Mouse (Mus musculus): ENCODE measurements around the gene Gm9639. TPM values are rescaled to one million over a fixed set of nuclear protein-coding genes. Genes with fewer than 3 reads are reported as not detected.
"Not testable (repeated sequence)": the region's sequence is repeated elsewhere in the genome, so short reads cannot be mapped to it uniquely, and the experiment has no call there.

Gene Gm9639
- polyA plus RNA-seq (2016; fragmentation: Nextera tagmentation; extraction: Ambion mirVana): not detected in 2 replicates

GRCm38 (mm10) chr10:77794976-77795375, at the start of gene Gm9639:
Gene Gm9639, minus strand, starts transcription at chr10:77795076.
- Histone ChIP-seq H3K36me3 (no peaks in the 10 kb centered on the region), H3K27ac (replicated peaks) (peak within 1 kb of the TSS; percentile 59), H3K4me1 (peaks cover 22% of the 10 kb centered on the region), H3K9me3 (replicated peaks) (no peaks in the 10 kb centered on the region), H3K27me3 (ENCODE audit: low read depth, poor library complexity, severe bottlenecking) (no peaks in the 10 kb centered on the region), H3K4me3 (no peak within 1 kb of the TSS)
- no peak for DNase-seq (ENCODE audit: low spot score)
- 57% methylated on average over 2 of the region's 2 CpGs for WGBS

GRCm38 (mm10) chr10:77839006-77839405, 44.1 kb upstream of the Gm9639 start:
- DNase-seq (ENCODE audit: low spot score): no peak
- Histone ChIP-seq H3K9me3 (replicated peaks) (peaks cover 9% of the 10 kb centered on the region; the same call in 1 of the 2 replicates), H3K27ac (replicated peaks) (no peak overlapping the region), H3K27me3 (ENCODE audit: low read depth, poor library complexity, severe bottlenecking) (no peaks in the 10 kb centered on the region), H3K36me3 (no peaks in the 10 kb centered on the region), H3K4me3 (no peak overlapping the region), H3K4me1 (no peaks in the 10 kb centered on the region)
- WGBS: 83% methylated on average over 6 of the region's 6 CpGs

- DNase-seq (ENCODE audit: low spot score): no peak
- 80% methylated on average over 9 of the region's 9 CpGs for WGBS
- H3K4me1 ChIP-seq: no peaks in the 10 kb centered on the region
- no peaks in the 10 kb centered on the region for H3K36me3 ChIP-seq
- H3K4me3 ChIP-seq: no peak within 1 kb of the TSS
- H3K27ac ChIP-seq (replicated peaks): no peak within 1 kb of the TSS
- no peaks in the 10 kb centered on the region for H3K27me3 ChIP-seq (ENCODE audit: low read depth, poor library complexity, severe bottlenecking)
- no peaks in the 10 kb centered on the region; the same call in 1 of the 2 replicates for H3K9me3 ChIP-seq (replicated peaks)
These were observed 40.8 kb upstream of the Gm9639 start, which contains the start of gene Krtap10-10 for GRCm38 (mm10) chr10:77835647-77836046. Gene Krtap10-10, plus strand, starts transcription at chr10:77835947.

GRCm38 (mm10) chr10:77826951-77827350, 32.1 kb upstream of the Gm9639 start, which contains the start of gene Krtap10-4:
Gene Krtap10-4, minus strand, starts transcription at chr10:77827095.
- Histone ChIP-seq H3K27me3 (ENCODE audit: low read depth, poor library complexity, severe bottlenecking) (no peaks in the 10 kb centered on the region), H3K36me3 (no peaks in the 10 kb centered on the region), H3K4me3 (no peak within 1 kb of the TSS), H3K9me3 (replicated peaks) (peaks cover 10% of the 10 kb centered on the region; the same call in 1 of the 2 replicates), H3K4me1 (no peaks in the 10 kb centered on the region), H3K27ac (replicated peaks) (no peak within 1 kb of the TSS)
- no peak for DNase-seq (ENCODE audit: low spot score)
- WGBS: 73% methylated on average over 6 of the region's 6 CpGs

- DNase-seq (ENCODE audit: low spot score): no peak
- WGBS: 25% methylated on average over 4 of the region's 4 CpGs
These were observed 24.3 kb upstream of the Gm9639 start for GRCm38 (mm10) chr10:77819203-77819602.

GRCm38 (mm10) chr10:77818523-77818922, 23.6 kb upstream of the Gm9639 start:
- H3K4me3 ChIP-seq: no peak overlapping the region
- WGBS: 94% methylated on average over 4 of the region's 4 CpGs
- H3K27ac ChIP-seq (replicated peaks): no peak overlapping the region
- peaks cover 4% of the 10 kb centered on the region; the same call in 1 of the 2 replicates for H3K9me3 ChIP-seq (replicated peaks)
- H3K27me3 ChIP-seq (ENCODE audit: low read depth, poor library complexity, severe bottlenecking): no peaks in the 10 kb centered on the region
- peaks cover 9% of the 10 kb centered on the region for H3K4me1 ChIP-seq
- H3K36me3 ChIP-seq: no peaks in the 10 kb centered on the region
- DNase-seq (ENCODE audit: low spot score): no peak

More at GRCm38 (mm10) chr10:77819203-77819602, 24.3 kb upstream of the Gm9639 start:
- H3K36me3 ChIP-seq: no peaks in the 10 kb centered on the region
- peaks cover 6% of the 10 kb centered on the region for H3K4me1 ChIP-seq
- no peak overlapping the region for H3K4me3 ChIP-seq
- no peaks in the 10 kb centered on the region for H3K27me3 ChIP-seq (ENCODE audit: low read depth, poor library complexity, severe bottlenecking)
- peaks cover 10% of the 10 kb centered on the region; the same call in 1 of the 2 replicates for H3K9me3 ChIP-seq (replicated peaks)
- no peak overlapping the region for H3K27ac ChIP-seq (replicated peaks)

GRCm38 (mm10) chr10:77815514-77815913, 20.6 kb upstream of the Gm9639 start:
- H3K9me3 ChIP-seq (replicated peaks): no peaks in the 10 kb centered on the region; the same call in 1 of the 2 replicates
- peaks cover 9% of the 10 kb centered on the region for H3K4me1 ChIP-seq
- no peaks in the 10 kb centered on the region for H3K27me3 ChIP-seq (ENCODE audit: low read depth, poor library complexity, severe bottlenecking)
- DNase-seq (ENCODE audit: low spot score): peak; percentile 33
- WGBS: 36% methylated on average over 5 of the region's 5 CpGs
- no peak overlapping the region for H3K27ac ChIP-seq (replicated peaks)
- no peaks in the 10 kb centered on the region for H3K36me3 ChIP-seq
- H3K4me3 ChIP-seq: no peak overlapping the region

- Histone ChIP-seq H3K27ac (replicated peaks) (0 out of 2 replicates have a peak within 1 kb of the TSS, but pooled peaks have one; percentile 28), H3K27me3 (ENCODE audit: low read depth, poor library complexity, severe bottlenecking) (no peaks in the 10 kb centered on the region), H3K4me3 (no peak within 1 kb of the TSS), H3K9me3 (replicated peaks) (peaks cover 7% of the 10 kb centered on the region), H3K36me3 (no peaks in the 10 kb centered on the region), H3K4me1 (peaks cover 6% of the 10 kb centered on the region; the same call in 1 of the 2 replicates)
- DNase-seq (ENCODE audit: low spot score): no peak
- 57% methylated on average over 4 of the region's 4 CpGs for WGBS
These were observed 19.5 kb upstream of the Gm9639 start, which contains the start of gene Gm2696 for GRCm38 (mm10) chr10:77814382-77814781. Gene Gm2696, plus strand, starts transcription at chr10:77814682.

GRCm38 (mm10) chr10:77811743-77812142, 16.9 kb upstream of the Gm9639 start, which contains the start of gene Gm9507:
Gene Gm9507, minus strand, starts transcription at chr10:77811843.
- Histone ChIP-seq H3K36me3 (no peaks in the 10 kb centered on the region), H3K4me1 (peaks cover 6% of the 10 kb centered on the region; the same call in 1 of the 2 replicates), H3K27ac (replicated peaks) (no peak within 1 kb of the TSS), H3K4me3 (no peak within 1 kb of the TSS), H3K27me3 (ENCODE audit: low read depth, poor library complexity, severe bottlenecking) (no peaks in the 10 kb centered on the region), H3K9me3 (replicated peaks) (peaks cover 16% of the 10 kb centered on the region)
- 80% methylated on average over 5 of the region's 5 CpGs for WGBS
- no peak for DNase-seq (ENCODE audit: low spot score)

GRCm38 (mm10) chr10:77804095-77804494, 9.2 kb upstream of the Gm9639 start:
- WGBS: 87% methylated on average over 3 of the region's 3 CpGs
- no peaks in the 10 kb centered on the region for H3K36me3 ChIP-seq

GRCm38 (mm10) chr10:77798921-77799508, 4.1 kb upstream of the Gm9639 start, which contains the start of gene Gm19668:
Gene Gm19668, minus strand, starts transcription at chr10:77799133.
- Histone ChIP-seq H3K4me1 (peaks cover 19% of the 10 kb centered on the region), H3K4me3 (no peak within 1 kb of the TSS), H3K27ac (replicated peaks) (peak within 1 kb of the TSS; percentile 69), H3K27me3 (ENCODE audit: low read depth, poor library complexity, severe bottlenecking) (no peaks in the 10 kb centered on the region), H3K9me3 (replicated peaks) (no peaks in the 10 kb centered on the region), H3K36me3 (no peaks in the 10 kb centered on the region)
- 70% methylated on average over 8 of the region's 8 CpGs for WGBS
- DNase-seq (ENCODE audit: low spot score): no peak

More at GRCm38 (mm10) chr10:77804095-77804494, 9.2 kb upstream of the Gm9639 start:
- no peak for DNase-seq (ENCODE audit: low spot score)
- Histone ChIP-seq H3K27me3 (ENCODE audit: low read depth, poor library complexity, severe bottlenecking) (no peaks in the 10 kb centered on the region), H3K4me1 (no peaks in the 10 kb centered on the region; the same call in 1 of the 2 replicates), H3K27ac (replicated peaks) (no peak overlapping the region), H3K9me3 (replicated peaks) (peaks cover 7% of the 10 kb centered on the region), H3K4me3 (no peak overlapping the region)

GRCm38 (mm10) chr10:77798164-77798920, 3.5 kb upstream of the Gm9639 start:
- 32% methylated on average over 3 of the region's 3 CpGs for WGBS
- H3K9me3 ChIP-seq (replicated peaks); H3K27me3 ChIP-seq (ENCODE audit: low read depth, poor library complexity, severe bottlenecking); DNase-seq (ENCODE audit: low spot score); H3K36me3 ChIP-seq; H3K4me3 ChIP-seq: not testable (repeated sequence)
- H3K27ac ChIP-seq (replicated peaks): peak overlapping the region; percentile 69
- H3K4me1 ChIP-seq: peaks cover 21% of the 10 kb centered on the region
